Mouse (Mus musculus) stomach, embryonic 16.5 days (tissue): ENCODE results near the gene Tec. TPM values are rescaled to one million over a fixed set of nuclear protein-coding genes. Genes with fewer than 3 reads are reported as not detected.
A peak's percentile ranks its signal among the peaks of the same experiment; 100 is the strongest.

Experiments
- ATAC-seq: fragments of 200-750 bp; cut with Nextera tagmentation; 2 replicates; pipeline ENCODE4 v1.8.0; 2017; ENCODE audit warnings: moderate number of reproducible peaks, moderate TSS enrichment; ENCODE audit not compliant: insufficient read depth, low FRiP score
- H3K27ac ChIP-seq: fragments of 300-500 bp; sonication (generic); 2 replicates; pipeline ENCODE4 v1.5.1; 2014; ENCODE audit warnings: low read length
- H3K27me3 ChIP-seq: fragments of 300-500 bp; sonication (generic); 2 replicates; pipeline ENCODE4 v1.6.1; 2014; ENCODE audit warnings: low read length, control low read depth, mixed read lengths; ENCODE audit not compliant: control insufficient read depth, insufficient read depth
- H3K36me3 ChIP-seq: fragments of 300-500 bp; sonication (generic); 2 replicates; pipeline ENCODE4 v1.6.1; 2014; ENCODE audit warnings: low read length; ENCODE audit not compliant: control insufficient read depth, insufficient read depth
- H3K4me1 ChIP-seq: fragments of 300-500 bp; sonication (generic); 2 replicates; pipeline ENCODE4 v1.6.1; 2014; ENCODE audit warnings: low read length, control low read depth, mixed read lengths; ENCODE audit not compliant: control insufficient read depth, insufficient read depth
- H3K4me2 ChIP-seq: fragments of 300-500 bp; sonication (generic); 2 replicates; pipeline ENCODE4 v1.6.1; 2014; ENCODE audit warnings: low read depth, low read length, mixed read lengths
- H3K4me3 ChIP-seq: fragments of 300-500 bp; sonication (generic); replicated peaks from 2 replicates; pipeline ENCODE4 v1.5.1; 2014; ENCODE audit warnings: mild to moderate bottlenecking, low read length
- H3K9ac ChIP-seq: fragments of 300-500 bp; sonication (generic); 2 replicates; pipeline ENCODE4 v1.6.1; 2014; ENCODE audit warnings: low read length
- H3K9me3 ChIP-seq: fragments of 300-500 bp; sonication (generic); replicated peaks from 2 replicates; pipeline ENCODE4 v1.6.1; 2016; ENCODE audit warnings: low read length, control low read depth; ENCODE audit not compliant: control insufficient read depth
- WGBS: fragments of 180-500 bp; shearing (Covaris S2); extraction: QIAGEN DNeasy Blood & Tissue Kit; methylation state at CpG from one replicate; pipeline ENCODE4 v1.1.7; 2014; 5-methylcytosine and 5-hydroxymethylcytosine counted together
- polyA plus RNA-seq: library from polyadenylated mRNA; unstranded; fragments of >200 nt; fragmentation: Nextera tagmentation; extraction: Ambion mirVana; gene quantifications from 2 replicates; pipeline ENCODE4 v1.2.1, GENCODE M21; 2015

The Tec gene
- polyA plus RNA-seq, 1 experiment from 2014 or later, result 12.5 TPM

- WGBS, result 76% methylated on average over 8 of the region's 8 CpGs
- Histone ChIP-seq H3K9me3 (no peaks in the 10 kb centered on the region), H3K27ac (no peak overlapping the region), H3K36me3 (no peaks in the 10 kb centered on the region), H3K27me3 (no peaks in the 10 kb centered on the region), H3K9ac (no peak overlapping the region), H3K4me2 (no peak overlapping the region), H3K4me1 (peaks cover 7% of the 10 kb centered on the region), H3K4me3 (no peak overlapping the region)
- ATAC-seq, result no peak
Observed at GRCm38 (mm10) chr5:72908324-72908936, 40.1 kb upstream of the Tec start.

DNA sequence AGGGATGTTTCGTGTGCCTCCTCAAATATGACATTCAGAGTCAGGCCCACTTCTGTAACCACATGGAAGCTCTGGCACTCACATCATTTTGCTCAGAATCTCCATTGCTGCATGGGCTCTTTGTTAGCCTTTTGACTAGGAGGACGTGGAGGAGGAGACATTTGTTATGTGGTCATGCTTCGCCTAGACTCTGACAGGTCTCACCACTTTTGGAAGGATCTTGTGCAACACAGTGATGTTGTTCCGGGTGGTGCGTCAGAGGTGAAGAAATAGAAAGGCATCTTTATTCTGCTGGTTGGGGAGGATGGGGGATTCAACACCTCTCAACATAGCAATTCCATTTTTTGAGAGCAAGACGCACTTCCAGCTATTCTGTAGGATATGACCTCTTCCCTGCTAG lies 39.1 kb upstream of the Tec start:
- no peaks in the 10 kb centered on the region for H3K36me3 ChIP-seq
- H3K27ac ChIP-seq, result no peak overlapping the region
- no peak for ATAC-seq
- no peaks in the 10 kb centered on the region for H3K27me3 ChIP-seq
- no peak overlapping the region for H3K4me3 ChIP-seq
- H3K9ac ChIP-seq, result no peak overlapping the region
- H3K4me2 ChIP-seq, result no peak overlapping the region
- no peaks in the 10 kb centered on the region for H3K4me1 ChIP-seq
- WGBS, result 79% methylated on average over 6 of the region's 6 CpGs
- H3K9me3 ChIP-seq, result no peaks in the 10 kb centered on the region

- H3K27ac ChIP-seq, result no peak overlapping the region
- no peaks in the 10 kb centered on the region for H3K4me1 ChIP-seq
- H3K27me3 ChIP-seq, result no peaks in the 10 kb centered on the region
- WGBS, result 64% methylated on average over 18 of the region's 18 CpGs
- peak; percentile 58; the same call in 1 of the 2 replicates for ATAC-seq
- H3K4me3 ChIP-seq, result no peak overlapping the region
- no peaks in the 10 kb centered on the region for H3K36me3 ChIP-seq
- H3K9ac ChIP-seq, result no peak overlapping the region
- H3K9me3 ChIP-seq, result no peaks in the 10 kb centered on the region
- H3K4me2 ChIP-seq, result no peak overlapping the region
Observed at GRCm38 (mm10) chr5:72904903-72905790, 36.9 kb upstream of the Tec start.

DNA sequence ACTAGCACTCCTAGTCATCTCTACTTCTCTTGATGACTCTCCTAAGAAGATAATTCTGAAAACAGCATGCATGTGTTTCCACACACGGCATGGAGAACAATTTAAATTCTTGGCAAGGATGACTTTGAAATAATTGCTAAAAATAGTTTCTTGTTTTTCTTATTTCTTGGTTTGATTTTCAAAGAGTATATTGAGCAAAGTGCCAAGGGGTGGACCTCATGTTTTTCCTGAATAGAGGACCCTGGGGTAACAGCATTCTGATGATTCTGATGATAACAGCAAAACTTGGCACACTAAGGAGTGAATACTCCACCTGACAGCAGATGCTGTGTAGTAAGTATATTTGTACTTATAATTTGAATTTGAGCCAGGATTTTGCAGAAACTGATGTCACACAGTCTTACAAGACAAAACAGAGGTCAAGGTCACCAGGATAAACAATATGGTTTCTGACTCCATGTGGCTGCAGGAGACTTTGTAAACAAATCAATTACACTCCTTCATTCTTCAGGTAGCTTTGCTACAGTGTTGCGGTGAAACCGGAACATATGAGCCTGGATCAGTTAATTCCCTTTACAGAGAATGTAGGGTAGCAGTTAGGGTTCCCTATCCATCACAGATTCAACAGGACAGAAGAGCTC lies 34.7 kb upstream of the Tec start:
- WGBS, result 65% methylated on average over 3 of the region's 3 CpGs
- Histone ChIP-seq H3K27me3 (no peaks in the 10 kb centered on the region), H3K4me3 (no peak overlapping the region), H3K4me2 (no peak overlapping the region), H3K36me3 (no peaks in the 10 kb centered on the region), H3K4me1 (no peaks in the 10 kb centered on the region), H3K9me3 (no peaks in the 10 kb centered on the region), H3K9ac (no peak overlapping the region), H3K27ac (no peak overlapping the region)
- ATAC-seq, result no peak

GRCm38 (mm10) chr5:72902312-72902711 lies 34.0 kb upstream of the Tec start:
- no peak for ATAC-seq
- H3K4me3 ChIP-seq, result no peak overlapping the region
- H3K9ac ChIP-seq, result no peak overlapping the region
- no peaks in the 10 kb centered on the region for H3K27me3 ChIP-seq
- H3K9me3 ChIP-seq, result no peaks in the 10 kb centered on the region
- no peak overlapping the region for H3K27ac ChIP-seq
- 69% methylated on average over 3 of the region's 3 CpGs for WGBS
- H3K36me3 ChIP-seq, result no peaks in the 10 kb centered on the region
- no peaks in the 10 kb centered on the region for H3K4me1 ChIP-seq
- no peak overlapping the region for H3K4me2 ChIP-seq

DNA sequence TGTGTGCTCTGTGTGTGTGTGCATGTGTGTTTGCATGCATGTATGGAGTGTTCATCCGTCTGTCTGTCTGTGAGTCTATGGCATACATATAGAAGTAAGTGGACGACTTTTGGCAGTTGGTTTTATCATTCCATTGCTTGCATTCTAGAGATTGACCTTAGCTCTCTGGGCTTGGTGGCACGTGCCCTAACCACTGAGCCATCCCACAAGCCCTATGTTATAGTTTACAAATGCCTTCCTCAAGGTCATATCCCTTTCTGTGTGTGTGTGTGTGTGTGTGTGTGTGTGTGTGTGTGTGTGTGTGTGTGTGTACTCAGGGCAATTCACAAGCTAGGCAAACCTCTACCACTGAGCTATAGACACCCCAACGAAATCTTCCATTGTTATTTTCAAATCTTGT lies 33.6 kb upstream of the Tec start:
- 83% methylated on average over 4 of the region's 4 CpGs for WGBS
- ATAC-seq, result no peak

GRCm38 (mm10) chr5:72899255-72899654 lies 31.0 kb upstream of the Tec start:
- Histone ChIP-seq H3K4me1 (no peaks in the 10 kb centered on the region; the same call in 1 of the 2 replicates), H3K27me3 (no peaks in the 10 kb centered on the region), H3K4me3 (no peak overlapping the region), H3K9me3 (no peaks in the 10 kb centered on the region), H3K9ac (no peak overlapping the region), H3K36me3 (no peaks in the 10 kb centered on the region), H3K27ac (no peak overlapping the region), H3K4me2 (no peak overlapping the region)
- no peak for ATAC-seq
- WGBS, result 79% methylated on average over 8 of the region's 8 CpGs

More for the DNA sequence above, 33.6 kb upstream of the Tec start:
- no peaks in the 10 kb centered on the region for H3K36me3 ChIP-seq
- no peaks in the 10 kb centered on the region for H3K9me3 ChIP-seq
- H3K4me2 ChIP-seq, result no peak overlapping the region
- no peak overlapping the region for H3K27ac ChIP-seq
- no peak overlapping the region for H3K9ac ChIP-seq
- H3K4me3 ChIP-seq, result no peak overlapping the region
- no peaks in the 10 kb centered on the region; the same call in 1 of the 2 replicates for H3K4me1 ChIP-seq
- H3K27me3 ChIP-seq, result no peaks in the 10 kb centered on the region

GRCm38 (mm10) chr5:72897998-72898397 lies 29.7 kb upstream of the Tec start:
- no peaks in the 10 kb centered on the region for H3K36me3 ChIP-seq
- no peak overlapping the region for H3K4me2 ChIP-seq
- WGBS, result 39% methylated on average over 6 of the region's 6 CpGs
- ATAC-seq, result no peak
- H3K27ac ChIP-seq, result no peak overlapping the region
- H3K9ac ChIP-seq, result no peak overlapping the region
- H3K9me3 ChIP-seq, result no peaks in the 10 kb centered on the region
- no peaks in the 10 kb centered on the region for H3K27me3 ChIP-seq
- H3K4me3 ChIP-seq, result no peak overlapping the region
- no peaks in the 10 kb centered on the region; the same call in 1 of the 2 replicates for H3K4me1 ChIP-seq
